Mouse (Mus musculus) ovary, adult 18-20 months (tissue): ENCODE measurements around the gene Vmn1r155.
"Not testable (repeated sequence)": the region's sequence is repeated elsewhere in the genome, so short reads cannot be mapped to it uniquely, and the experiment has no call there.

Source experiments
- DNase-seq: peaks from one replicate; pipeline ENCODE4 v3.0.0; 2022; ENCODE audit warnings: low spot score, mixed read lengths

Gene Vmn1r155

DNA sequence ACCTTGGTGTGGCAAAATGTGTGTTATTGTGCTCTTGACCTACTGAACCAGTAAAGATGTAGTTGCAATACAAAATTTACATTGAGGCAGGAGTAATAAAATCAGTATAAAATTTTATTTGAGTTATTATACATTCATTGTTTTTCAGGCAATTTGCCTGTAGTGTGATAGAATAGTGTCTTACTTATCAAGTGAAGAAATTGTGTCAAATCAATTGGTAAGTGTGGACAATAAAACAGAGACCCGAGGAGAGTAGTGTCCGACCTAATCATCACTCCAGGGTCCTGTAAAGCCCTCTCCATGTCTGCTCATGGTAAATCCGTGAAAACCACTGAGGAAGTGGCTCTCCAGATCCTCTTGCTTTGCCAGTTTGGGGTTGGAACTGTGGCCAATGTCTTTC, at the start of gene Vmn1r155:
Gene Vmn1r155 (plus strand): TSS at position 301 of the 400 bp plus-strand sequence.
- not testable (repeated sequence) for DNase-seq

DNA sequence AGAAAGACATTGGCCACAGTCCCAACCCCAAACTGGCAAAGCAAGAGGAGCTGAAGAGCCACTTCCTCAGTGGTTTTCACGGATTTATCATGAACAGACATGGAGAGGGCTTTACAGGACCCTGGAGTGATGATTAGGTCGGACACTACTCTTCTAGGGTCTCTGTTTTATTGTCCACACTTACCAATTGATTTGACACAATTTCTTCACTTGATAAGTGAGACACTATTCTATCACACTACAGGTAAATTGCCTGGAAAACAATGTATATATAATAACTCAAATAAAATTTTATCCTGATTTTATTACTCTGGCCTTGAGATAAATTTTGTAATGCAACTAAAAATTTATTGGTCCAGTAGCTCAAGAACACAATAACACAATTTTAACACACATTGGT, 34.4 kb downstream of the Vmn1r155 start, which contains the start of gene Gm8693:
Gene Gm8693 (minus strand): TSS at position 101 of the 400 bp plus-strand sequence.
- DNase-seq = not testable (repeated sequence)
